Mouse (Mus musculus) right cerebral cortex, postnatal 36 days (tissue): ENCODE measurements at regions not wholly inside any gene's neighbourhood (a gene's known extent, or its start where the extent isn't known, plus 50 kb on each side); places are given as distances from the start of the nearest gene placed in this dataset.

Experiments
- DNase-seq, 2 experiments: peaks; one replicate each; pipeline ENCODE4 v3.0.0; 2022; ENCODE audit warnings: low spot score in 2 of 2, mixed read lengths in 1 of 2

DNA sequence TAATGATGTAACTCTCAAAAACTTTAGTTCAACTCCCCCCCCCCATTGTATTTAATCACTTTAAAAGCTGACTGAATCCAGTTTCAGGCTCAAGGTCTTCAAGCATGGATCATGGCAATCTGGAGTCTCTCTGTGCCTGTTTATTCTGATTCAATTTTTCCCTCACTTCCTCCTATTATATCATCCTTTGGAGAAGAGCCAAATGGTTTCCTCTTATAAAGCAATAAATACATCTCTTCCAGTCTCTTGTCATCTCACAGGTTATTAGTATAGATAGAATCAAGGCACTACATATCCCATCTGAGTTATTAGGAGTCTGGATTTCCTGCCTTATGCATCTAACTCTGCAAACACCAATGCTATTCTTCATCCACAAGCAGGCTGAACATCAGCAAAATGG lies 530.2 kb upstream of the Pdcd1 start:
- DNase-seq = no peak

DNA sequence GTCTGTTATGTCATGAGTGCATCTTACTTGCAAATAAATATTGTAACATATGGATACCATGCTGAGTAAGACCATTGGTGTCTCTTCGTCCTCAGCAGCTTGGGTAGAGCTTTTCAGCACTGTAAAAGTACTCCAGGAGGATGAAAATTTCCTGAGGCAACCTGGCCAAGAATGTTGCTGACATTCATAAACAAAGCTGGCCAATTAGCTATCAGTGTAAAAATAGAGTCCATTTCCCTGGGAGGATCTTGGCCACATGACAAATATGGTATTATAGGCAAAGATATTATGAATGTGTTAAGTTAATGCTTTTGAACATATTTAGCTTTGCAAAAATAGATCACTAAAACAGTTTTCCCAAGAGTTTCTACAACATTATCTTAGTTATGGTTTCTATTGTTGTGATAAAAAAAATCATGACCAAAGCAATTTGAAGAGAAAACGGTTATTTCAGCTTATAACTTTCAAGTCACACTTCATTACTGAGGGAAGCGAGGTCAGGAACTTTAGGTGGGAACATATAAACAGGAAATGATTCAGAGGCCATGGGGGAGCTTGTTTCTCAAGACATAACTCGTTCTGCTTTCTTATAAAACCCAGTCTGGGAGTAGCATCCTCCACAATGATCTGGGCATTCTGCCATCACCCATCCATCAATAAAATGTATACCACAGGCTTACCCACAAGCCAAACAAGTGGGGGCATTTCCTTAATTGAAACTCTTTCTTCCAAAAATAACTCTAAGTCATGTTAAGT lies 529.5 kb upstream of the Pdcd1 start:
- DNase-seq = no peak

DNA sequence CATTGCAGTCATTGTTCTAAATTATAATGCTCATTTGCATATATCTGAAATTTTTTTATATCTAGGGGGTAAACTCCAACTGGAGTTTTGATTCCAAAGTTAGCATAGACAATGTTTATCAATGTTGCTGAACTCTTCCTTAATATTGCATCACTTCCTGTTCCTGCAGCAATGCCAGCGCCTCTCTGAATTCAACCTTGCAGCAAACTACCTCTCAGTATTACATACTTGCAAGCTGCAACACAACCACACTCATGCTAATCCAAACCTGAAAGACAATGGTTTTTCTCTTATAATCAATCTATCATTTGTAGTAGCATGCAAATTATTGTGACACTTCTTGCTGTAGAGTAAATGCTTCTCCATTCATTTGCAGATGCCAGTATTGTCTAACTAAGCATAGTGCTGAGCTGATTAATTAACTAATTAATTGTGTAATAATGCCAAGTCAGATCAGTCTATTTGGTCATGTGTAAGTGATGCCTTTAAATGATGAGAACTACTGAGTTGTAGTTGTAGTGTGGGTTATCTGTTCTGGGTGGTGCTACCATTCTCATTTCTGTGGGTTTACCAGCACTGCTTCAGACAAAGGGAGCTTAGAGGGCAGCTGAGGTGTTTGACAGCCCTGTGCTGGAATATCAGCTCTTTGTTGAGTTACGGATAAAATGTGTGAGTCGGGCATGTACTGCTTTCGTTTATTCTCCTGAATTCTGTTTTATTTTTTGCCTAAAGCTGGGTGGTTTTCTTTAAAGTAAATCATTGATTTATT lies 480.6 kb upstream of the Pdcd1 start:
- no peak for DNase-seq

DNA sequence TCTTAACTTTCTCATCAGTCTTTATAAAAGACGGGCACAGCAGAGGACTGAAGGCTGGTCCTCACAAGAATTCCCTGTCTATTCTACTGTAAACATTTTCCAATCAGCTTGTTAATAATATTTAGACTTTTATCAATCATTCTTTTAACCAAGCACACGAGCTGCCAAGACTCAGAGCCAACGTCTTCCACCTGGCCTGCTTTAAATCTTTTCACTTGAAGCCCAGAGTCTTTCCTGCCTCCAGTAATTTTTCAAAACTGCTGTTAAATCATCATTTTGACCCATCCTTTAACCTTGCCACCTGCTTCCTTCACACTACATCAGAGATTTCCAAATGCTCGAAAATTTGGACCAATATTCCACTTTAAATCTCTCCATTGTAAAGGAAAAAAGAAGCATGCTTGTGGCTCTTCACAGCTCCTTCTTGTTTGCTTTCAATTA lies 451.7 kb upstream of the Pdcd1 start:
- DNase-seq = no peak

DNA sequence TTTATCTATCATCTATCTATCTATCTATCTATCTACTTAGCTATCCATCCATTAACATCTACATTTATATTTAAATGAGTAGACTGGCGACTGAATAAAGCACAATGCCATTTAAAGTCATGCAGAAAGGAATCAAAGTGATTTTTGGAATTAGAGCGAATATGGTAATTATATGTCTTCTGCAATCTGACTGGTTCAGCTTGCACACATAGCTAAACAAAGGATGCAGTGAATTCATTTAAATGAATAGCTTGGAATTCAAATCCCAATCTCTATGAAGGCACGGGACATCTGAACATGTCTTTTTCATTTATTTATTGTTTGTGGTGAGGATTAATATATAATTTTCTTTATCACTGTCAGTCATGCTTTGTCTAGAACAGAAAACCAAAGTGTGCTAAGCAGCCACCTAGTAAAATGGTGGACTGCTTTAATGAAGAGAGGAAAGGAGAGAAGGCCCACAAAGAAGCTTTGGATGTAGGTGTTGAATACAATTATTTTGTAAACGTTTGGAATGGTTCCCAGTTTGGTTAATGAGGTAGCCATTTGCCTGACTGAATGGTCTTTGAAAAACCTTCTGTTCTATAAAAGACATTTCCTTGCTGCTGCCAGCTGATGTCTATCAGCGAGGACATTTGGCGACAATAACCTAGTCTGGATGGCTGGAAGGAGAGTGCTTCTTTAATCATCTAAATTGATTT lies 451.2 kb upstream of the Pdcd1 start:
- no peak for DNase-seq

DNA sequence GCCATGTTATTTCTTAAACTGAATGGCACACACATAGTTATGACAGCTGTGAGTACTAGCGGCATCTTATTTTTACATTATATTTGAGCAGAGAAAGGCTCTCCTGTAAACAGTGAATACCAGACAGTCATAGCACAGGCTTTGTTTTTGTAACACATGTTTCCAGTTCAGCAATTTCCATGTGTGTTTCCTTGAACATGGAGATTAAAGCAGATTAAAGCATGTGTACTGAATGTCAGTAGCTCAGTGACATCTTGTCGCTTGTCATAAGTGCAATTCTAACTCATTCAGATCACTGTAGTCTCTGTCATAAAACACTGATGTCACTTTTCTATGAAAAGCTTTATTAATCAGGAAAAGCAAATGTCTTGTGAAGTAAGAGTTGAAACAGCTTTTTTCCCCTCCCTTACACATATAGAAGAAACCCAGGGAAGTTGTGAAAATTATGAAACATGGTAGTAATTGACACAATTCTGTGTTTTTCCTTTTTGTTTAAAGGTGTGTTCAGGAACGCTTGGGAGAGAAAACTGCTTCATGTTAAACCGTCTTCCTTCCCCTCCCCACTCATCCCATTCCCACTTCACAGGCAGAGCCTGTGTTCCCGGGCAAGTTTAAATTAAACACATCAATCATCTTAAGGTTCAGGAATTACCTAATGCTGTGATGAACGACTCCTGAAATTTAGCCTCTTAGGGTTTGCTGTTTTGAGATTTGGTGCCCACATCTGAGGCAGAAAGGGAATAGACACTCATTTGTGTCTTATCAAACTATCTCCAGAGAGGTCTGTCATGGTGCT lies 449.9 kb upstream of the Pdcd1 start:
- no peak for DNase-seq

DNA sequence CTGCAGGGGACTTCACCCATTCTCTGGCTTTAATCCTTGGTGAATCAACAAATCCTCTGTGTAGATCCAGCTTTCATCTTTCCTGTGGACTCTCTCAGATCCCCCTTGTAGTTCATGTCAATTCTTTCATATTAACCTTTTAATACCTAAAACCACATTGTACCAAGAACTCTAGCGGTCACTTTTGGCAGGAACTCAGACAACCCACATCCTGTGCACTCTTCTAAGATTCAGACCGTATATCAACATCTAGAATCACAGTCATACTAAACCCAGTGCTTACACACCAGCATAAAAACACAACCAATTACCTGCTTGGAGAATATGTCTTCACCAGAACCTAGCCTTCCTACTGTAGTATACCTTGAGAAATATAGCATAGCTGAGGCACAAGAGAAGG lies 444.6 kb upstream of the Pdcd1 start:
- DNase-seq = no peak

DNA sequence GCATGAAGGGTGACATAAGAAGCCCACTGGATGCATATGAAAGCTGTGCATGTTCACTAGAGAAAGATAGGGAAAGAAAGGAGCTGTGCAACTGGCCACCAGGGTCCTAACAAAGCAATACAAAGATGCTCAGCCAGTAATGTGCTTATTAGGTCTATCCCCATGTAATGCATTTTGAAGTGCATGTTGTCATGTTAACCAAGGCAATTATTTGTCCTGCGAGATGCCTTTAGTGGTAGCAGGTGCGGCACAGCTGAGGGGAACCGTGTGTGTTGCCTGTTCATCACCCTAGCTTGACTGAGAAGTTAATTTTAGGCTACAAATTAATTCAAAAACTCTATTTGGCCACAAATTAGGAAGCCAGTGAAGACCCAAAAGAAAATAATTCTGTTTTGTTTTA lies 444.0 kb upstream of the Pdcd1 start:
- DNase-seq = no peak

DNA sequence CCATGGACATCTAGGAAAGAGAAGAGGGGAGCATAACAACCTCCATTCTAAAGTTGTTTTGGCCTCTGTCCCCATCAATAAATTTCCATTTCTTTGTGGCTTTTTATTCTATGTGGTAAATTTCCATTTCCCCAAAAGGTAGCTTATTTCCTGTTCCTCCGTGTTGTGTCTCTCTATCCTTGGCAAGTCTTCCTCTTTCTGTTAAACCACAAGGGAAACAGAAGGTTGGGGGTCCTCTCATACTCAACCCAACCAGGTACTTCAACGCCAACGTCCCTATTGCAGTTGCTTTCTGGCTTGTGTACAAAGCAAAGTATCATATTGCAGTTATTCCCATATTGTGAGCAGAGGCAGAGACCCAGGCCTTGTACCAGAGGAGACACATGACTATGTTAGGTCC lies 434.7 kb upstream of the Pdcd1 start:
- no peak for DNase-seq

DNA sequence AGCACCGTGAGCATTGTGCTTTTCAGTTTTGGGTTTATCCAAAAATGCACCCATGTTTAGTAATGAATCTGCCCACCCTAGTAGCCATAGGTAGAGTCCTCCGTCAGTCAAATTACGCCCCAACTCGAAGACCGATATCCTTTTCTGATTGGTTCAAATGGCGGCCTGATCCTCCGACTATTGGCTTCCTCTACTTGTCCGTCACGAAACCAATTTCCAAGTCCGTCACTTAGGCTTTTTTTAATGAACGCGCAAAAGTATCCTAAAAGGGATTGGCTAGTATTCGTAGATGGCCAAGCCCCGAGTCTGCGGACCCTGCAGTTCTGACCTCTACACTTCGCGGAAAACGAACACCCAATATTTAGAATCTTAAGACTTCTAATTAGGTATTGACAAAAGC lies 417.5 kb upstream of the Pdcd1 start:
- peak; percentile 2 to 25 for DNase-seq

DNA sequence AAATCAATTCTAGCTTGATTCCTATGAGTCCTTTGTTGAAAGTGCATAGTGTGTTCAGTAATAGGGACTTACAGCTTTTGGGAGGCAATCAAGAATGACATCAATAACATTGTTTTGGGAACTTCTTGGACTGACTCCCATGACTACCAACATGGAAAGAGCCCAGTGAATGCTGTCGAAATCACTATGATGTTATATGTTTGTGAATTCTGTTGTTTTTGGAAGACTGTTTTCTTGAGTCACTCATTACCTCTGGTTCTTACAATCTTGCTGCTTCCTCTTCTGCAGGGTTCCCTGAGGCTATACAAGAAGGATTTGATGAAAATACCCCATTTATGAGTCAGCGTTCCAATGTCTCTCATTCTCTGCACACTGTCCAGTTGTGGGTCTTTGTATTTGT lies 371.4 kb upstream of the Pdcd1 start:
- no peak for DNase-seq

DNA sequence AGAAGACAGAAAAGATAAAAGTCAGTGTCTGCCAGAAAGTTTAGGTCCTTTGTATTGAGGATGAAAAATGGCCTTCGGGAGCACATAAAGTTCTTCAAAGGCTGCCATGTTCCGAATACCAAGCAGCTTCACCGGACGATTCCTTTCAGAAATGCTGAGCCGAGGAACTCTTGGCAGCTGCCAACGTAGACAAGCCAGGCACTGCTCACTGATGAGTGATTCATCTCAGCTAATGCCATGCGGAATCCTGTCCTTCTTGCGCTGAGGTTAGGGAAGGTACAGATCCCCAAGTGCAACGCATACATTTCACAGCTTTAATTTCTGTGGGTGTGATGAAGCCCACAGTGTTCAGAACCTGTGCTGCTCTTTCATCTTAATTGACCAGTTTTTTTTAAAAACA lies 360.7 kb upstream of the Pdcd1 start:
- DNase-seq = peak; percentile 1 to 5

DNA sequence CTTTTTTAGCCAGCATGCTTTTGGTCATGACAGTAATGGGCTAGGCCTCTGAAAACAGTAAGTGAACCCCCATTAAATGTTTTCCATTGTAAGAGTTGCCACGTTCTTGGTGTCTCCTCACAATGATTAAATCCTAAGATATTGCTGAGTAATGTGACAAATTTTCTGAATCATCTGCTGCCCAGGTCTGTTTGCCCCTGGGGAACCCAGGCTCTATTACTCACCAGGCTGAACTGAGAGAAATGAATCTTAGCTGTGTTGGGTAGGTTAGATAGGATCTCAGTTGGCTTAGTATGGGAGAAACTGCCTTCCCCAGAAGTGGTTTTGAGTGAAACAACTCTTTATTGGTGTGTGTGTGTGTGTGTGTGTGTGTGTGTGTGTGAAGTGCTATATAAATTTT lies 314.3 kb upstream of the Pdcd1 start:
- DNase-seq = no peak

DNA sequence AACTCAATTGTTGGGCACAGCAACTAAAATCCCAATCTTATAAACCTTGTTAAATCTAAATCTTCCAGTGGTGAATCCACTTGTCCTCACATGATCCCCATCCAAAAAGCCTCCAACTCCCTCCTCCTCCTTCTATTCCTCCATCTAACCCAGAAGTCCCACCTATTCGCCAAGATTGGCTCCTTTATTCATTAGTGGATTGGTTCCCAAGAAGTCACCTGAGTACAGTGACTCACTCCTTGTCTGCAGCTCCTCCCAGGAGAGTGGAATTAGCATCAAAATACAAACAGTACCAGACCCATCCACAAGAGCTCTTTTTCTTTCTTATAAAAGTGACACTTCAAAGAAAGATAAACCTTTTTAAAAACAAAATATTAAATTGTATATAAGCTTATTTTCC lies 304.6 kb upstream of the Pdcd1 start:
- no peak for DNase-seq

DNA sequence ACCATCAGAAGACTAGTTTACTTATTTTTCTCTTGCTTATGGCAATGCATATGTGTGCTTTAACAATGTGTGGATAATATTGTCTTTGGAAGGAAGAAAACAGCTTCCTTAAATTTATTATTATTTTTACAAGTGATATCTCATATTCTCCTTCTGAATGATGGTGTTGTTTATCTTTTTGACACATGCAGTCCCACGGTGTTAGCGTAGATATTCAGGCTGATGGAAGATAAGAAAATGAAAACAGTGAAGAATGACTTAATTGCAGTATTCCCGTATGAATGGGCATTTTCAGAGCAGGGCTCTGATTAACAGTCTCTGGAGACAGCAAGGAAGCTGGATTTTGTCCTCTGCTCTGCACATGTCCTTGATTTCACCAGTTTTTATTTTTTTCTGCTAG lies 303.5 kb upstream of the Pdcd1 start:
- no peak for DNase-seq

DNA sequence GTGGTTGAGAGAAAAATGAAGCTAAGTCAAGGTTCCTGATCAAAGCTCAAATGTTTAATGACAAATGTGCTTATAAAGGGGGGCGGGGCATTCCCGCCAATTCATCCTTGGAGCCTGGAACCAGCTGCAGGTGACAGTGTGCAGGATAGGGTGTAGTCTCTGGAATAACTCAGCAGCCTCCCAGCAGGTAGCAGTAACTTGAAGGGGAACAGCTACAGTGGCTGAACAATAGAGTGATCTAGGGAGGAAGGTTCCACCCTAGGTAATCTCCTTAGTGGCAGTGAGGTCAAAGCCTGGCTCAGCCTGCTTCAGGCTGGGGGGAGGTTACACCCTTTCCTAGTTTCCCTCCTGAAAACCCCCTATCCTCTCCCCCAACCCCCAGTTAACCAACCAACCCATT lies 290.2 kb upstream of the Pdcd1 start:
- no peak for DNase-seq

DNA sequence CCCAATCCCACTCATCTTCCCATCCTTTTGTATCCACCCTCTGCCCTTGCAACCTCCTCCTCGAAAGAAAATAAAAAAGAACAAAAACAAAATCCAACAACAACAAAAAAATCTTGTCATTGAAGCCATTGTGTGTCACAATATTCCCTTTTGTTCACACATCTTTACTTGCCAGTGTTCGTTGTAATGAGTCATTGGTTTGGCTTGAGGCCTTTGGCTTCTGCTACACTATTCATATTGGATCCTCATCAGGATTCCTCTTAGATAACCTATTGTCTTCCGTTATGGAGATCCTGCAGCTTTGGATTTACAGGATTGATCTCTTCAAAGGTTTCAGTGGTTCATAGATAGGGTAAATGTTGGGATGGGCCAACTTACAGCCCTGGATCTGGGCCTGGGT lies 288.9 kb upstream of the Pdcd1 start:
- DNase-seq = no peak

DNA sequence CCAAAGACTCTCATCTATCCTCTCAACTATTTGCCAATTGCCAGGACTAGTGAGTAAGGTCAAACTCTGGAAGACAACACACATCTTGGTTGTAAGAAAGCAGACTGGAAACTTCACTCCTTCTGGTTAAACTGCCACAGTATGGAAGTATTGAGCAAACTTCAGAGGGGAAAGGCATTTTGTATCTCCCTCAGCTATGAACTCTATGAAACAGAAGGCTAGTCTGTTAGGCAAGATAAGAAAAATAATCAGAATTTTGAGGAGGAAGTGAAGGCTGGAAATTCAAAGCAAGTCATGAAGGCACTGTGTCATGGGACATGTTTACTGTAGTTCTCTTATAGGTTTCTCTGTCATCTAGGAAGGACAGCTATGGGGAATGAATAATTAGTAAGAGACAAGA lies 265.7 kb upstream of the Pdcd1 start:
- DNase-seq = no peak

DNA sequence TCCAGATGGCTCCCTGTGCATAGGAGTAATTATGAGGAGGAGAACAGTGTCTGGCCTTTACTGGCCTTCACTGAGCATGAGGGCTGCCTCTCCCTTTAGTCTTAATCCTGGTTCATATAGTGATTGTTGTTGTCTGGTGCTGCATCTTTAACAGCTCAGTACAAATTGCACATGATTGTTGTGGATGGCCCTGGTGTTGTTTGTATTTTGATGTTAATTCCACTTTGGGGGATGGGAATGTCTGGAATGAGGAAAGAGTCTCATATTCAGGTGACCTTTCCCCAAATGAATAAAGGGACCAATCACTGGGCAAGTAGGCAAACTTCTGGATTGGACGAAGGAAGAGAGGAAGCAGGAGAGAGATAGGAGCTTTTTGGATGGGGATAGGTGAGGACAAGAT lies 246.0 kb upstream of the Pdcd1 start:
- no peak for DNase-seq

DNA sequence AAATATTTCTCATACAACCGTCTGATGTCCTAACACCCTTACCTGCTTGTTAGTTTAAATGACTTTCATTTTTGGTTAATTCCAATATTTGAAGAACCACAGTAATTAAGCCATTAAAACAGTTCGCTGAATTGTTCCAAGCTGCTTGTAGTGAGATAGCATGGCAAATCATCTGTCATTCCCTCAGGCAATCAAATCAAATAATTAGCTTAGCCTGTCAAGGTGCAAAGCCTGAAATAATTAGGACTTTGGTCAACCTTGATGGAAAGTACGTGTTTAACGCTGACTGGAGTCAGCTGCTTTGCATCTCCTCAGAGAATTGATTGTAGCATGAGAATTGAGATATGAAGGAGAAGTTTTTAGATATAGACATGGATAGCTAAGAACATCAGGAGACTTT lies 220.2 kb upstream of the Pdcd1 start:
- DNase-seq = no peak

DNA sequence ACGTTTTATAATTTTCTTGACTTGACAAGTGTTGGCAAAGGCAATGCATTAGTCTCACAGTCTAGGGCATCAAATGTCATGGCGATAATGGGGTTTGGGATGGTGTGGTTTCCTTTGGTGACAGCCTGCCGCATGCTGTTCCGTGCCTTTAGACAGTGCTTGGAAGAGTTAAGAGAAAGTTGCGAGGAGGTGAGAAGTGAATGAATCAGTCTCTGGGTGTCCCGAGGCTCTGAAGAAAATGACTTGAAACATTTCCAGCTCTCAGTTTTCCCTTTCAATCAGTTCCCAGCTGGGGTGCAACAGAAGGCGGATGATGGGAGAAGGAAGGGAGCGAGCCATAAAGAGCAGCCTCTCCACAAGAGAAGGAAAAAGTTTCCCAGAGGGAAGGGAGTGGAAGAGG lies 211.0 kb upstream of the Pdcd1 start:
- peak; percentile 5 to 7 for DNase-seq

DNA sequence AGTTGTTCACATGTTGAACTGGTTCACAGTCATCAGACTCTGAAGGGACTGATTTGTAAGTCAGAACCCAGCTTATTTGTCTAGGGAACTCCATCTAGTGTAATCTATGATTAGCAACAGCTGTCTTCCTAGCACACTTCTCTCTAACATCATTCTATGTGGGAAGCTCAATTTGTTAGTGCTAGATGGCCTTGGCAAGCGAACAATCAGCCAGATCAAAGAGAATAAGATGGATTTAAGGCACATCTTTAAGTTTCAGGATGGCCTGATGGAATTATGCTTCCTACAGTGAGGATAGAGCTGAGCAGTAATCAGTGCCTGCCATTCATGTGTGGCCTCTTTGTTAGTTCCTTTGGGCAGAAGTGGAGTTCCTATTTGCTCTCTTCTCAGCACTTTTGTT lies 183.1 kb upstream of the Pdcd1 start:
- DNase-seq = no peak
